Mouse (Mus musculus) liver, adult 2 months (tissue): ENCODE results near the gene 4931423N10Rik.

Experiments
- CTCF ChIP-seq: fragments of 200-500 bp; IDR thresholded peaks from 2 replicates; pipeline ENCODE4 v1.5.1; 2011; ENCODE audit warnings: low read depth, low read length, control low read depth
- POLR2A ChIP-seq: fragments of 200-500 bp; IDR thresholded peaks from 2 replicates; pipeline ENCODE4 v1.6.1; 2011; ENCODE audit warnings: low read length, control low read depth; ENCODE audit not compliant: insufficient read depth; ENCODE audit errors: extremely low read depth

DNA sequence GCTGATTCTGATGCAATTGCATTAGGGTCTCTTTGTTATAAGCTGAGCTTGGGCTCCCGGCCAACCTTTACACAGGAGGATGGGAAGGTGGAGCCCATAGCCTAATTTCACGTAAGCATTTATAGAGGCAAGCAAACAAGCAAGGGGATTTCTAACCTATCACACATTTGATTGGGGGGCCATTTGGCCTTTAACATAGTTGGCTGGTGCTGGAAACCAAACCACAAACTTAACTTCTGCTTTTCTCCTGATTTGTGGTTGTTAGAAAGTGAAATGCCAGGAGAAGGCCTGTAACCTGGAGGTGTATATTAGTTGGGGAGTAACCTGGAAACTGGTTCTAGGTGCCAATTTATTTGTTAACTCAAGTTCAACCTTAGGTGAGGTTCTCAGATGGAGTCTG lies 21.2 kb downstream of the 4931423N10Rik start:
- TF ChIP-seq POLR2A (no peak), CTCF (no peak)
